Mouse (Mus musculus) heart, embryonic 16.5 days (tissue): ENCODE measurements at regions not wholly inside any gene's neighbourhood (a gene's known extent, or its start where the extent isn't known, plus 50 kb on each side); places are given as distances from the start of the nearest gene placed in this dataset.
"Not testable (repeated sequence)": the region's sequence is repeated elsewhere in the genome, so short reads cannot be mapped to it uniquely, and the experiment has no call there.

Experiments used
- ATAC-seq: fragments of 200-750 bp; cut with Nextera tagmentation; replicated peaks from 2 replicates; pipeline ENCODE4 v1.8.0; 2017; ENCODE audit warnings: moderate number of reproducible peaks; ENCODE audit not compliant: insufficient read depth, low FRiP score; ENCODE audit errors: extremely low read depth
- H3K27ac ChIP-seq: fragments of 300-500 bp; sonication (generic); 2 replicates; pipeline ENCODE4 v1.5.1; 2014; ENCODE audit warnings: mild to moderate bottlenecking, low read length, control low read depth, moderate library complexity
- H3K27me3 ChIP-seq: fragments of 300-500 bp; sonication (generic); 2 replicates; pipeline ENCODE4 v1.6.1; 2014; ENCODE audit warnings: low read length, mixed read lengths; ENCODE audit not compliant: control insufficient read depth, insufficient read depth
- H3K36me3 ChIP-seq: fragments of 300-500 bp; sonication (generic); 2 replicates; pipeline ENCODE4 v1.6.1; 2014; ENCODE audit not compliant: control insufficient read depth, insufficient read depth
- H3K4me1 ChIP-seq: fragments of 300-500 bp; sonication (generic); 2 replicates; pipeline ENCODE4 v1.6.1; 2014; ENCODE audit warnings: low read length, mixed read lengths; ENCODE audit not compliant: control insufficient read depth, insufficient read depth
- H3K4me2 ChIP-seq: fragments of 300-500 bp; sonication (generic); 2 replicates; pipeline ENCODE4 v1.6.1; 2014; ENCODE audit warnings: low read depth, mild to moderate bottlenecking, control low read depth, low read length
- H3K4me3 ChIP-seq: fragments of 300-500 bp; sonication (generic); 2 replicates; pipeline ENCODE4 v1.5.1; 2014; ENCODE audit warnings: mild to moderate bottlenecking, control low read depth, low read length
- H3K9ac ChIP-seq: fragments of 300-500 bp; sonication (generic); 2 replicates; pipeline ENCODE4 v1.6.1; 2014; ENCODE audit warnings: low read length, control low read depth
- H3K9me3 ChIP-seq: fragments of 300-500 bp; sonication (generic); replicated peaks from 2 replicates; pipeline ENCODE4 v1.6.1; 2016; ENCODE audit warnings: low read length; ENCODE audit not compliant: control insufficient read depth
- WGBS: fragments of 180-500 bp; shearing (Covaris S2); extraction: QIAGEN DNeasy Blood & Tissue Kit; methylation state at CpG from one replicate; pipeline ENCODE4 v1.1.7; 2014; 5-methylcytosine and 5-hydroxymethylcytosine counted together

- Histone ChIP-seq H3K4me3 (no peak overlapping the region), H3K27me3 (no peaks in the 10 kb centered on the region), H3K9ac (no peak overlapping the region), H3K9me3 (no peaks in the 10 kb centered on the region), H3K36me3 (no peaks in the 10 kb centered on the region), H3K4me2 (no peak overlapping the region), H3K4me1 (0 out of 2 replicates have a peak, but pooled peaks cover 2% of the 10 kb centered on the region), H3K27ac (no peak overlapping the region)
- 40% methylated on average over 3 of the region's 3 CpGs for WGBS
- ATAC-seq: no peak
Observed at GRCm38 (mm10) chr9:85637274-85637673, 111.9 kb downstream of the Ibtk start.

GRCm38 (mm10) chr9:85636131-85636447, 113.0 kb downstream of the Ibtk start:
- Histone ChIP-seq H3K27me3 (no peaks in the 10 kb centered on the region), H3K4me1 (0 out of 2 replicates have a peak, but pooled peaks cover 2% of the 10 kb centered on the region), H3K9me3 (no peaks in the 10 kb centered on the region), H3K27ac (no peak overlapping the region), H3K4me3 (no peak overlapping the region), H3K4me2 (no peak overlapping the region), H3K9ac (no peak overlapping the region), H3K36me3 (no peaks in the 10 kb centered on the region)
- no peak for ATAC-seq
- 44% methylated on average over 3 of the region's 3 CpGs for WGBS

GRCm38 (mm10) chr9:85635438-85636130, 113.5 kb downstream of the Ibtk start:
- 0 out of 2 replicates have a peak, but pooled peaks cover 2% of the 10 kb centered on the region for H3K4me1 ChIP-seq
- no peaks in the 10 kb centered on the region for H3K9me3 ChIP-seq
- no peak for ATAC-seq
- WGBS: 78% methylated on average over 12 of the region's 12 CpGs
- no peaks in the 10 kb centered on the region for H3K36me3 ChIP-seq
- no peak overlapping the region for H3K4me2 ChIP-seq
- H3K27ac ChIP-seq: no peak overlapping the region
- no peak overlapping the region for H3K4me3 ChIP-seq
- no peaks in the 10 kb centered on the region for H3K27me3 ChIP-seq
- H3K9ac ChIP-seq: no peak overlapping the region

GRCm38 (mm10) chr9:85634786-85635185, 114.3 kb downstream of the Ibtk start:
- not testable (repeated sequence) for H3K4me2 ChIP-seq, H3K9ac ChIP-seq, ATAC-seq, H3K4me1 ChIP-seq, H3K9me3 ChIP-seq, H3K36me3 ChIP-seq, H3K27ac ChIP-seq, H3K4me3 ChIP-seq, H3K27me3 ChIP-seq
- WGBS: 86% methylated on average over 3 of the region's 3 CpGs

GRCm38 (mm10) chr9:85617972-85618371, 131.2 kb downstream of the Ibtk start:
- Histone ChIP-seq H3K4me1 (0 out of 2 replicates have a peak, but pooled peaks cover 4% of the 10 kb centered on the region), H3K27ac (no peak overlapping the region), H3K9ac (no peak overlapping the region), H3K27me3 (no peaks in the 10 kb centered on the region), H3K36me3 (no peaks in the 10 kb centered on the region), H3K4me2 (no peak overlapping the region), H3K4me3 (no peak overlapping the region), H3K9me3 (no peaks in the 10 kb centered on the region)
- no peak for ATAC-seq
- WGBS: 59% methylated on average over 3 of the region's 3 CpGs

GRCm38 (mm10) chr9:85617177-85617777, 131.9 kb downstream of the Ibtk start:
- 61% methylated on average over 2 of the region's 2 CpGs for WGBS
- no peaks in the 10 kb centered on the region for H3K9me3 ChIP-seq

GRCm38 (mm10) chr9:85616266-85616869, 132.8 kb downstream of the Ibtk start:
- H3K4me1 ChIP-seq: 0 out of 2 replicates have a peak, but pooled peaks cover 4% of the 10 kb centered on the region
- no peaks in the 10 kb centered on the region for H3K36me3 ChIP-seq
- H3K4me2 ChIP-seq: no peak overlapping the region
- no peaks in the 10 kb centered on the region for H3K27me3 ChIP-seq
- no peak for ATAC-seq
- no peaks in the 10 kb centered on the region for H3K9me3 ChIP-seq
- no peak overlapping the region for H3K4me3 ChIP-seq
- no peak overlapping the region for H3K9ac ChIP-seq
- H3K27ac ChIP-seq: no peak overlapping the region
- WGBS: 74% methylated on average over 12 of the region's 12 CpGs

More at GRCm38 (mm10) chr9:85617177-85617777, 131.9 kb downstream of the Ibtk start:
- Histone ChIP-seq H3K9ac (no peak overlapping the region), H3K4me1 (0 out of 2 replicates have a peak, but pooled peaks cover 4% of the 10 kb centered on the region), H3K4me2 (no peak overlapping the region), H3K36me3 (no peaks in the 10 kb centered on the region), H3K27ac (no peak overlapping the region), H3K4me3 (no peak overlapping the region), H3K27me3 (no peaks in the 10 kb centered on the region)
- no peak for ATAC-seq

GRCm38 (mm10) chr9:85609152-85609551, 140.0 kb downstream of the Ibtk start:
- Histone ChIP-seq H3K9ac (no peak overlapping the region), H3K27ac (no peak overlapping the region), H3K9me3 (no peaks in the 10 kb centered on the region), H3K4me3 (no peak overlapping the region), H3K4me2 (no peak overlapping the region), H3K27me3 (no peaks in the 10 kb centered on the region), H3K36me3 (no peaks in the 10 kb centered on the region), H3K4me1 (no peaks in the 10 kb centered on the region)
- 69% methylated on average over 3 of the region's 3 CpGs for WGBS
- no peak for ATAC-seq

- H3K27ac ChIP-seq: no peak overlapping the region
- H3K27me3 ChIP-seq: no peaks in the 10 kb centered on the region
- H3K4me1 ChIP-seq: peaks cover 7% of the 10 kb centered on the region
- H3K4me2 ChIP-seq: no peak overlapping the region
- no peak overlapping the region for H3K4me3 ChIP-seq
- 33% methylated on average over 2 of the region's 2 CpGs for WGBS
- no peaks in the 10 kb centered on the region for H3K9me3 ChIP-seq
- ATAC-seq: no peak
- H3K36me3 ChIP-seq: no peaks in the 10 kb centered on the region
- no peak overlapping the region for H3K9ac ChIP-seq
Observed at GRCm38 (mm10) chr9:85596959-85597358, 152.2 kb downstream of the Ibtk start.
